Mouse (Mus musculus) T-helper 17 cell (primary cell): ENCODE data around the gene Gm21964.

Experiments
- in situ Hi-C, 2 experiments: fragments of 300-600 bp; cut with MboI, MseI; formaldehyde crosslinking; loops; 1 replicate in 1 of 2; 2 replicates in 1 of 2; pipeline ENCODE4 v1.15.1; 2025; ENCODE audit warnings: high pct_unique_total_duplicates in 2 of 2

The Gm21964 gene

GRCm38 (mm10) chr8:110152951-110153350 lies 51.9 kb downstream of the Gm21964 start:
- in situ Hi-C loops: no loop called here
